Mouse (Mus musculus) right cerebral cortex, postnatal 25 days (tissue): ENCODE data around the gene Rimbp2.

Source experiments
- DNase-seq: peaks from one replicate; pipeline ENCODE4 v3.0.0; 2022

Rimbp2 gene

GRCm38 (mm10) chr5:128841541-128841940 lies 111.7 kb downstream of the Rimbp2 start:
- peak; percentile 72 for DNase-seq

GRCm38 (mm10) chr5:128837045-128837444 lies 116.2 kb downstream of the Rimbp2 start:
- DNase-seq: no peak

- DNase-seq: no peak
Observed at GRCm38 (mm10) chr5:128834126-128834525, 119.2 kb downstream of the Rimbp2 start.

- no peak for DNase-seq
Observed at GRCm38 (mm10) chr5:128822843-128823242, 130.4 kb downstream of the Rimbp2 start.

- peak; percentile 83 for DNase-seq
Observed at GRCm38 (mm10) chr5:128819638-128820285, 133.5 kb downstream of the Rimbp2 start.

- DNase-seq: no peak
Observed at GRCm38 (mm10) chr5:128815629-128816028, 137.7 kb downstream of the Rimbp2 start.

- no peak for DNase-seq
Observed at GRCm38 (mm10) chr5:128815078-128815477, 138.2 kb downstream of the Rimbp2 start.

- DNase-seq: no peak
Observed at GRCm38 (mm10) chr5:128813121-128813520, 140.2 kb downstream of the Rimbp2 start.

- no peak for DNase-seq
Observed at GRCm38 (mm10) chr5:128811431-128811830, 141.9 kb downstream of the Rimbp2 start.

- peak; percentile 85 for DNase-seq
Observed at GRCm38 (mm10) chr5:128810006-128810405, 143.3 kb downstream of the Rimbp2 start.

- no peak for DNase-seq
Observed at GRCm38 (mm10) chr5:128809406-128809805, 143.9 kb downstream of the Rimbp2 start.

GRCm38 (mm10) chr5:128808547-128809182 lies 144.6 kb downstream of the Rimbp2 start:
- DNase-seq: no peak

GRCm38 (mm10) chr5:128807408-128807807 lies 145.9 kb downstream of the Rimbp2 start:
- no peak for DNase-seq

GRCm38 (mm10) chr5:128806296-128806998 lies 146.8 kb downstream of the Rimbp2 start:
- DNase-seq: peak; percentile 86

GRCm38 (mm10) chr5:128805092-128805491 lies 148.2 kb downstream of the Rimbp2 start:
- DNase-seq: no peak

- DNase-seq: no peak
Observed at GRCm38 (mm10) chr5:128800592-128800991, 152.7 kb downstream of the Rimbp2 start.

- DNase-seq: no peak
Observed at GRCm38 (mm10) chr5:128781621-128782020, 171.7 kb downstream of the Rimbp2 start.

- DNase-seq: no peak
Observed at GRCm38 (mm10) chr5:128776386-128776785, 176.9 kb downstream of the Rimbp2 start.

- DNase-seq: no peak
Observed at GRCm38 (mm10) chr5:128769026-128769631, 184.2 kb downstream of the Rimbp2 start.

- no peak for DNase-seq
Observed at GRCm38 (mm10) chr5:128761118-128761517, 192.2 kb downstream of the Rimbp2 start.

GRCm38 (mm10) chr5:128746261-128746660 lies 207.0 kb downstream of the Rimbp2 start:
- no peak for DNase-seq

GRCm38 (mm10) chr5:128745206-128745605 lies 208.1 kb downstream of the Rimbp2 start:
- no peak for DNase-seq

- no peak for DNase-seq
Observed at GRCm38 (mm10) chr5:128744351-128744750, 208.9 kb downstream of the Rimbp2 start.

GRCm38 (mm10) chr5:128739838-128740171 lies 213.5 kb downstream of the Rimbp2 start:
- DNase-seq: no peak
